Mouse (Mus musculus) naive thymus-derived CD4-positive, alpha-beta T cell, adult 5 months (primary cell): ENCODE results near the gene Gm26741. TPM values are rescaled to one million over a fixed set of nuclear protein-coding genes. Genes with fewer than 3 reads are reported as not detected.

Source experiments
- polyA plus RNA-seq: library from polyadenylated mRNA; unstranded; fragments of 100-300 nt; shearing (Covaris generic); gene quantifications from one replicate; pipeline ENCODE4 v1.2.1, GENCODE M21; 2017

The Gm26741 gene
- polyA plus RNA-seq, result 10.9 TPM

DNA sequence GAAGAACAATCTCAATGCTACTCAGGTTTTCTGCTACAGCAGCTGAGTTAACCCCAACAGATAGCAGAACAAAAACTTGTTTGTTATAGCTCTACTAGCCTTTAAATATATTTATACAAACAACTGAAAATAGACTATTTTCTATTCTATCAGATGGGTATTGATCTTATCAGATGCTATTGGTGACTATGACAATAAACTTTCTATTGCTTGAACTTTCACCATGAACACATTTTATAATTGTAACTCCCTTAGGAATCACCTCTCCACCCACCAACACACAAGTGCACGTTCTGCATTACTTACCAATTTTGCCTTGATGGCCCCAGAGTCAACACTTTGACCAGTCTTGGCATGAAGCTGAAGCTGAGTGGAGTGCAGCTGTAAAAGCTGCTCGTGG, at the start of gene Gm26741:
TSS of gene Gm26741 (plus strand) at position 301 of the 400 bp plus-strand sequence.

GRCm38 (mm10) chr10:52381845-52382591, 23.5 kb downstream of the Gm26741 start, which contains the start of gene Gopc:
Gopc (minus strand) TSS chr10:52382124.

DNA sequence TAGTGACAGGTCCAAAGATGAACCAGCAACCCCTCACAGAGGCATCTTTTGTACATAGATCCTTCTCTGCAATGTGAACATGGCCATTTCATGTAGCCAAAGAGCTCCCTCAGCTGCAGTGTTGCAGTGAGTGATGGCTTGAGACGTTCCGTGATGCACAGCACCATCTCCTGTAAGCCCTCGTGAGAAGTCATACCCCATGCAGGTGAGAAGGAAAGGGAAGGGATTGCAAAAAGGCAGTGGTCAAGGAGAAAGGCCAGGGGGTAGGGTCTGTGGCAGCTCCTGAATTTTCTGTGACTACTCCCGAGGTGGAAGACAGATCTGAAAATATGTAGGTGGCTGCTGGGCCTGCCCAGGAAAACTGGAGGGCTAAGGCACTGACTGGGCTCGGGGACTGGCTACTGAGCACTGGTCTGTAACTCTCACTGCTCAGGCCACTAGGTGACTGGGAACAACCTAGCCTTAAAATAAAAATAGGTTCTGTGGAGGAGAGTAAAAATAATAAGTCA, 30.4 kb downstream of the Gm26741 start, which contains the start of gene Nepn:
TSS of gene Nepn (plus strand) at position 51 of the 509 bp plus-strand sequence.

Other genes starting within 250 kb of the Gm26741 start
- 0.05 TPM for gene Ros1, start 163.5 kb upstream of the Gm26741 start, polyA plus RNA-seq
- gene Dcbld1, start 125.1 kb upstream of the Gm26741 start, polyA plus RNA-seq, result not detected
- 19.1 TPM for gene Gopc, start 23.4 kb downstream of the Gm26741 start, polyA plus RNA-seq
- gene Nepn, start 30.2 kb downstream of the Gm26741 start, polyA plus RNA-seq, result not detected
- gene Nus1, start 58.8 kb downstream of the Gm26741 start, polyA plus RNA-seq, result 21.2 TPM